Mouse (Mus musculus): ENCODE data around the gene Clec2d.
"Not testable (repeated sequence)": the region's sequence is repeated elsewhere in the genome, so short reads cannot be mapped to it uniquely, and the experiment has no call there.

Gene Clec2d

DNA sequence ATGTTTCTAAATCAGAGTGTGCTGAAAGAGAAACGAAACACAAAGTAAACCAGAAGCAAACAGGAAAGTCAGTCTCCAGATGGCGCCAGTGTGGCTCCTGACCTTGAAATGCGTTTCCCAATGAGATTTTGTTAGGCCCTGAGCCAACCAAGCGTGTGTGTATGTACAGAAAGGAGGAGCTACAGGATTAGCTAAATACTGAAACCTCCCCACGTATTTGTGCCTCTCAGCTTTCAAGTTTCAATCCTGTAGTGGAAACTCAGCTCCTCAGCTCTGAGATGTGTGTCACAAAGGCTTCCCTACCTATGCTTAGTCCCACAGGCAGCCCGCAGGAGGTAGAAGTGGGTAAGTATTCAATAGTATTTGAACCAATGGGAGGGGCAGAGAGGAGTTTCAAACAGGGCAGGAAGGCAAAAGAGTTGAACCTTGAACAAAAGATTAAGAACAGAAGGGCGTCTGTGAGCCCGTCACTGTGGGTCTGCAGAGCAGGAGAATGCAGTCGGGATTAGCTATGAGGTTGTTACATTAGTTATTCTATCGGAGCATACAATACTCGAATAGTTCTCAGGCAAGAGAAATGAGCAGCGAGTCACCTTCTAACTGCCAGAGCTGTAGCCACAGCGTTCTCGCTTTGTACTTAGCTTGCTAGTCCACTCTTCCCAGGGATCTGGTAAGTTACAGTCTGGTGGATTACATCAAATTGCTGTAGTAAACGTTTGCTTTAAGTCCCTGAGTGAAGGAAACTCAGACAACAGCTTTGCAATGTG lies at the start of gene Clec2d:
Clec2d (plus strand) TSS at position 213 of the 767 bp plus-strand sequence.
- peak; percentile 81 for DNase-seq (ENCODE audit: low spot score)

DNA sequence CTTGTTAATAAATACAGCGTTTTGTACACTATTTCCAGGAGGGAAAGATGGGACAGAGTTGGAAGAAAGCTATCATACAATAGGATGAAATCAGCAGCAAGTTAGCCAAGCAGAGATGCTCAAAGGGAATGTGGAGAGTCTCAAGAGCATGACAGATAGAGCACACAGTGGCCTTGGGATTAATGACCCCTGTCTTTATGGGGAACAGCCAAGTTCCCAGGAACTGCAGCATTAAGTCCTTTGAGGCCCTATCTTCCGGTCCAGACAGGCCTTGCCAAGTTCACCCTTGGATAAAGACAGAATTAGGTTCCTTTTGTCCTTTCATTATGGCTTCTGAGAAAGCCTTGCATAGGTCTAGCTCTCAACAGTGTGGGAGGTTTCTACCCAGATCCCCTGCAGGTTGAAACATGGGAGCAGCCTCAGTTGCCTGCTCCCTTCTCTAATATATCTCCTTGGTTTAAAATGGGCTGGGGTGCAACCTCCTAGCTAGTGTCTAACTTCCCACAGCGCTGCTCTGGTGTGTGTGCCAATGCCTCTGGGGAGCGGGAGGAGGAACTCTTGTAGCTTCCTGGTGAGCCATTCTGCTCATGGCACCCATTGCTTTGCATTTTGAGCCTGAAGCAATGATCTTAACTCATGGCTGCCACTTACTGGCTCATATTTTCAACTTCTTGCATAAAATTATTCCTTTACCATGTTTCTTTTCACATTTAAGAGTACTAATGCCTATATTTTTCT lies 47.6 kb upstream of the Clec2d start:
- no peak for DNase-seq (ENCODE audit: low spot score)

DNA sequence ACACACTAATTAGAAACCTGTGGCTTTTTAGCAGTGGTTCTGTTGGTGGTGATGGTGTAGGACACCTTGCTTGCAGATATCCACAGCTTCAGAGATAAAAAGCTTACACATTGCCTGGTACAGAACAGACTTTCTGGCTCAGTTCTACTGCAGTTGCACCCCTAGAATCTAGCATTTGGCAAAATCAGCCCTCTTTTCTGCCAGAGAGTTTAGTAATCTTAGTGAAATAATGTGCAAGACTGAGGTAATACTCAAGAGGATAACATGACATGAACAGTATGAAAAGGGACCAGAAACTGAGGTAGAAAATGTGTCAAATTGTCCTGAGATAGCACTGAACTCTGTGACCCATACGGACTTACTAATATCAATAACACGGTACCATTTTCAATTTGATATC lies 33.6 kb upstream of the Clec2d start:
- no peak for DNase-seq (ENCODE audit: low spot score)

DNA sequence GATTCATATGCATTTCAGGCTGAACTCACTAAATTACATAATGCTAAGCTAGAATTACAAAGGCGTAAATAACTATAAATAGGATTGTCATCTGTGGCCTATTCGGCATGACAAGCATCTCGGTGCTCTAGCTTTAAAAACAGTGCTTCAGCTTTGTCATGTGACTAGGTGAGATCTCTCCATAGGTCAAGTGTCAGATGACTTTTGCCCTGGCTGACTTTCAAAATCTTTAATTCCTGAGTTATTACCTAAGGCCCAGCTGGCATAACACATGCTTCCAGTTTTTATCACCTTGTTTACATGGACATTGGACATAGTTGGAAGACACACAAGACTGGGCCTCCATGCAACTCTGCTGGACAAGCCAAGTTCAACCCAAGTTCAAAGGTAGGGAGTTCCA lies 20.3 kb upstream of the Clec2d start:
- no peak for DNase-seq (ENCODE audit: low spot score)

DNA sequence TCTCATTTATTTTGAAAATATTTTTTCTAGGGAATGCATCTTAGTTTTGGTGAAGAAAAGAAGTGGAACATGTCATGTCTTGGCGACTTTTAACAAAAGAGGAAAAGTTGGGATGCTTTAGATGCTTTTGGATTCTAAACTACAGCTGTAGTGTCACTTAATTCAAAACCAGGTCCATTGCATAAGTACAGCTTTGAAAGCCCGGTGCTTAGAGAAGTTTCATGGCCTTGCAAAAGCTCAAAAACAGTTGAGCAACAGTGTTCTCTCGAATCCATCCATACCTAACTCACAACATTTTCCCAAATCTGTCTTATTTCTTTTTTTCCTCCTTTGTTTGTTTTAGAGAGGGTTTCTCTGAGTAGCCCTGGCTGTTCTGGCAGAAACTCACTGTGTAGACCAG lies 19.3 kb upstream of the Clec2d start:
- no peak for DNase-seq (ENCODE audit: low spot score)

DNA sequence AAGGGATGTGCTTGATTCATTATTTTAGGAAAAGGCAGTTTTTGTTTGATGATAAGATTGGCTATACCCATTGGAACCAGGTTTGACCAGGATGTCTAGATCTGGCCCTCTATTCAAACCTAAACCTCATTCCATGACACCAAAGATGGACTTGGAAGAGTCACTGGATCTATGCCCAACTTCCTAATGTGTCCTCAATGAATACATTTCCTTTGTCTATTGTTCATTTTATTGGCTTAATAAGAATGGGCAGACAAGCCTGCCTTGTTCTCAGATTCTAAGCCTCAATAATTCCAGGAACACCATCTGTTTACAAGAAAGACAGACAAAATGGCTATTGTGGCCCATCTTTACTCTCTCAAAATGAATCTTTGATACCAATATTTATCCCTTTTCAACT lies 18.5 kb upstream of the Clec2d start:
- DNase-seq (ENCODE audit: low spot score): peak; percentile 2

DNA sequence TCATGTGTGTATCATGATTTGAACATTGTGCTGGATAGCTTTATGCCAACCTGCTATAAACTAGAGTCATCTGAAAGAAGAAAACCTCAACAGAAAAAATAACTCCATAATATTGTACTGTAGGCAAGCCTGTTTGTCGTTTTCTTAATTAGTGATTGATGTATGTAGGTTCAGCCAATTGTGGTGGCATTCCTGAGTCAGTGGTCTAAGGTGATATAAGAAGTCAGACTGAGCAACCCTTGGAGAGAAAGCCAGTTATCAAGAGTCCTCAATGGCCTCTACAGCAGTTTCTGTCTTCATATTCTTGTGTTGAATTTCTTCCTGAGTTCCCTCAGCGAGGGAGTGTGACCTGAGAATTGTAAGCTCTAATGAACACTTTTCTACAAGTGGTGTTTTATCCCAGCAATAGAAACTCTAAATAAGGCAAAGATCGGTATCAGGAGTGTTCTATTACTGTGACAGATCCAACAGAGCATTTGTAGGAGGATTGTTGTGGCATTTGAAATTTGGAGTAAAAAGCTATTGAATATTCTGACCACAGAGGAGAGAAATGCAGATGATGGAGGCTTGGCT lies 17.7 kb upstream of the Clec2d start:
- no peak for DNase-seq (ENCODE audit: low spot score)

DNA sequence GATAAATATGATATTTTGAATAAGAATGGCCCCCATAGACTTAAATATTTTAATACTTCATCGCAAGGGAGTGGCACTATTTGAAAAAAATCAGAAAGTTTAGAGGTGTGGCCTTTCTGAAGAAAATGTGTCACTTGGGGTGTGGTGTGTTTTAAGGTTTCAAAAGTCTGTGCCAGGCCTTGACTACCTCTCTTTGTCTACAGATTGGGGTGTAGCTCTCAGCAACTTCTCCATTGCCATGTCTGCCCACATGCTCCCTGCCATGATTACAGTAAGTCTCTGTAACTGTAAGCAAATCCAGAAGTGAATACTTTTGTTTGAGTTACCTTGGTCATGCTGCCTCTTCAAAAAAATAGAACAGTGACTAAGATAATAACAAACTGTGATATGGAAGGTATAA lies 16.8 kb upstream of the Clec2d start:
- no peak for DNase-seq (ENCODE audit: low spot score)

DNA sequence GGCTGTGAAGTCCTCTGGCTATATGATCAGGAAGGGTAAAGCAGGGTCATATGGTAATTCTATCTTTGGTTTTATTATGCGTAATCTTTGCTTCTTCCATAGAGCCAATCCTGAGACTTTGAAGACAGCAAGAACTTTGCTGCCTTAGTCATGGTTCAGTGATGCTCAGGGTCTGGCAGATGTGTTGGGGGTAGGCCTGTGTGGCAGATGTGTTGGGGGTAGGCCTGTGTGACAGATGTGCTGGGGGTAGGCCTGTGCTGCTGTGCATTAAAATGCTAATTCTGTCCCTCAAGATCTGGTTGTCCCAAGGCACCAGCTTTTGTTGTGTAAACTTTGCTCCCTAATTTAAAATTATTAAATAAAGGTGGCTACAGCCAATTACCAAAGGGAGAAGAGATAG lies 9.5 kb upstream of the Clec2d start:
- no peak for DNase-seq (ENCODE audit: low spot score)

DNA sequence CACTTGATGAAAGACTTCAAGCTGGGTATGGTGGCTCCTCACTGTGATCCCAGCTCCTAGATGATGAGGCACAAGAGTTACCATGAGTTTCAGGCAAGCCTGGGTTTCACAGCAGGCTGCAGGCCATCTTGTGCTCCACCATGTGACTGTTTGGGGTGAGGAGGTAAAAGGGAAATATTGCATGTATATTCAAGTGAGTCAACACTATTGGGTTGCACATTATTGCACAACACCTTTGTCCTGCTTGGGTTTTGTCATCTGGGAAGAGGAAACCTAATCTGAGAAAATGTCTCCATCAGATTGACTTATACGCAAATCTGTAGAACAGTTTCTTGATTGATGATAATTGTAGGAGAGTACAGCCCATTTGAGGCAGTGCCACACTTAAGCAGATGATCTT lies 8.7 kb upstream of the Clec2d start:
- no peak for DNase-seq (ENCODE audit: low spot score)

DNA sequence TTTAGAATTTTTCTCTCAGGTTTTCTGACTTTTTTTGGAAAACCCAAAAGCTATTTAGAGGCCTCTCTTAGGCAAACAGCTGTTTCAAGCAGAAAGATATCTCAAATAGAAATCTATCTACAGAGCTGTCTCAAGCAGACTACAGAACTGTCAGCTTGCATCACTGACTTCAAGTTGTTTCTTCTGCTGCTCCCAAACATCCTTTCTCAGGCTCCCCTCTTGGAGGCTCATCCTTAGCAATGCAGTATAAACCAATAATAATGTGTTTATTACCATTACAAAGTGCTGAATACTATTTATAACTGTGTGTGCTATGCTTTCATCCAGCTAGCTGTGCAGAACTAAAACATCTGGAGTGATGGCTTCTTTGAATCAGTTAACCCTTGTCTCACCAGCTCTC lies 5.6 kb upstream of the Clec2d start:
- DNase-seq (ENCODE audit: low spot score): no peak

DNA sequence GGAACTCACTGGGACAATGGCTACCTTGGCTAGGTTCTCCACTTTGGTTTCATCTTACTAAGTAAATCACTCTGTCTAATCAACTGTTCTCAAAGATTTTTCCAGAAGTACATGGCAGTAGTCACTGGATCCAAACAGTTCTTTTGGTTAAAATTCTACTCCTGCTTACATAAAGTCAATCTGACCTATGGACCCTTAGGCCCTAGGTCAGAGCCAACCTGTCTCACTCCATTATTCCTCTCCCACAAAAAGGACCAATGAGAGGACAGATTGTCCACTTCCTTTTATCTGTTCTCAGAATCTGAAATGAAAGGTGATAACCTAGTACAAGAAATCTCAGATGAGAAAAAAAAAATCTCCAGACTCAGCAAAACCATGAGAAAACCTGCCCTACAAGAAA lies 4.8 kb upstream of the Clec2d start:
- DNase-seq (ENCODE audit: low spot score): no peak

DNA sequence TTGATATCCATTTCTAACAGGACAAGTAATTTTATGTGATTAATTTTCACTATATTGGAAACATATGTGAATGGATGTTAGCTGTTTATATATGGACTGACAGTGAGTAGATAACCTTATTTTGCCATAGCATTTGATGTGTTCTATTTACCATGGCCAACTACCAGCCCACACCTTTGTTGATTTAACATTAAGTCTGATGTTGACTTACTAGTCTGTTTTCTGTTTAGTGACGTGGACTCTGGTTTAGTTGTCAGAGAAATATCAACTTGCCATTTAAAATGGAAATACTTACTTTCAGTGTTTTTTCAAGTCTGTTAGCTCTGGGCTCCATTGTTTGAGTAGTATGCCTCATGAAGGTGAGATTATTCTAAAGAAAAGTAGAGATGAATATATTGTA lies 3.8 kb upstream of the Clec2d start:
- no peak for DNase-seq (ENCODE audit: low spot score)

DNA sequence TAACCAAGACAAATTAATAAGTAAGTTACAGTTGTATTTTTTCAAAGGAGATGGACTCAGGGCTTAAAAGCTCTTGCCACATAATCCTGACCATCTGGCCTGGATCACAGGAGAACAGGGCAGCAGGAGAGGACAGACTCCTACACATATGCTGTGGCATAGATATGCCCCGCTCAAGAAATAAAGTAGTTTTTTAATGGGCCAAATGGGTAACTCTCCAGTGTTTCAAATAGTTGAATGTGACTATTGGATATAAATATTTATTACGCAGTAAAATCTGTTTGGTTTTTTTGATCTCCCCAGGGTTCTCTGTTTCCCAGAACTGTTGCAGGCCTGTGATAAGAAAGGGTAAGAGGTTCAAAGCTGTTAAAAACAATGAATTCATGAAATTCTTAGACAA lies 1.1 kb upstream of the Clec2d start:
- no peak for DNase-seq (ENCODE audit: low spot score)

DNA sequence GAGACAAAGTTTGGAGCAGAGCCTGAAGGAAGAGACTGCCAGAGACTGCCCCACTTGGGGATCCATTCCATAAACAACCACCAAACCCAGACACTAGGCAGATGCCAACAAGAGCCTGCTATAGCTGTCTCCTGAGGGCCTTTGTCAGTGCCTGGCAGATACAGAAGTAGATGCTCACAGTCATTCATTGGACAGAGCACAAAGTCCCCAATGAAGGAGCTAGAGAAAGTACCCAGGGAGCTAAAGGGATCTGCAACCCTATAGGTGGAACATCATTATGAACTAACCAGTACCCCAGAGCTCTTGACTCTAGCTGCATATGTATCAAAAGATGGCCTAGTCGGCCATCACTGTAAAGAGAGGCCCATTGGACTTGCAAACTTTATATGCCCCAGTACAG lies 584 bp upstream of the Clec2d start:
- not testable (repeated sequence) for DNase-seq (ENCODE audit: low spot score)

DNA sequence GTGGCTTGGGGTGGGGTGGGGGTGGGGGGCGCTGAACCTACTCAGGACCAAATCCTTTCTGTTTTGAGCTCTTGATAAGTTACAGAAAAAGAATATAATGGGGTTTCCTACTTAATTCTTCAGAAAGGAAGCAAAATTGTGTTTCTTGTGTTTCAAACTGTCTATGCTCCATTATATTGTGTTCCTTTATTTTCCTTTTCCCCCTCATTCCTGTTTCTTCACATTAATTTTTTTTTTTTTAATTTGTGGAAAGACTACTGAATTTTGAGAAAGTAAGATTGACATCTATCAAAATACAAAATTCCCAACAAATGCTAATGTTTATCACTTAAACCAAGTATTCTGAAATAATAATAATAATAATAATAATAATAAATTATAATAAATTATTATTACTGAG lies 834 bp downstream of the Clec2d start:
- no peak for DNase-seq (ENCODE audit: low spot score)

DNA sequence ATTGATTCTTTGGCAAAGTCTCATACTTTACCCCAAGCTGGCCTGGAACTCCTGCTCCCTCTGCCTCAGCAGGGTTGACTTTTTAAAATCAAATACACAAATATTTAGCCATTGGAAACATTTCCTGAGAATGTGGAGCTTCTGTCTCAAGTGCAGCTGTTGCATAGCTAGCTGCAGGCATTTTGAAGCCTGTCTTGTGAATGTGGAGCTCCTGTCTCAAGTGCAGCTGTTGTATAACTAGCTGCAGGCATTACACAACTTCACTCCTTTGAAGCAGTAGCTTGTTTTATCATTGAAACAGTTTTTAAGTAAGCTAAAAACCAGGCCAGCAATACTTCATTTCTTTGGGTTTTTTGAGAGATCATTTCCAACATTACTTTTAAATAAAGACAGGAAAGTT lies 1.3 kb downstream of the Clec2d start:
- peak; percentile 7 for DNase-seq (ENCODE audit: low spot score)

DNA sequence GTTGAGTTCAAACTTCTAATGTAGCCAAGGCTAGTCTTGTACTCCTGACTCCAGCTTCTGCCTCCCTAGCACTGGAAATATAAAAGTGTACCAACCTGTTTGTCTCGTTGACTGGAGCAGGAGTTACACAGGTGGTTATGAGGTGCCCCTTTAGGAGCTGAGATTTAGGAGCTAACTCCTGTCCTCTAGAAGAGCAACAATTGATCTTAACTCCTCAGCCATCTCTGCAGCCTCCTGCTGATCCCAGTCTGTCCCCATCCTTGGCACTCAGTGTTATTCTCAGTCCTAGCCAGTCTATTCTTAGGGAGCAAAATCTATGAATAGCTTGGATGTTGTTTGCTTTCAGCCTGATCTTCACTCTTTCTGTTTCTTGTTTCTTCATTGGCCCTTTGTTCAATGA lies 2.1 kb downstream of the Clec2d start:
- no peak for DNase-seq (ENCODE audit: low spot score)

DNA sequence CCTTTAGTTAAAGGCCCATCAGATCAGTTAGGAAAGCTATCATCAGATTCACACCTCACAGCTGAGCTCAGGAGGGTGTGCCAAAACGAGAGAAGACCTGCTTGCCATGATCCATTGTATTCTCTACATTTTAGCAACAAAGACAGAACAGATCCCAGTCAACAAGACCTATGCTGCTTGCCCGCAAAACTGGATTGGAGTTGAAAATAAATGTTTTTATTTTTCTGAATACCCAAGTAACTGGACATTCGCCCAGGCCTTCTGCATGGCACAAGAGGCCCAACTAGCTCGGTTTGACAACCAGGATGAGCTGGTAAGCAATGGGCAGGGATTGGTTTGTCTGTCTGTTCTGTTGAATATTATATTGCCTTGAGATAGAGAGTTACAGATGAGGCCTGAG lies 3.6 kb downstream of the Clec2d start:
- not testable (repeated sequence) for DNase-seq (ENCODE audit: low spot score)

DNA sequence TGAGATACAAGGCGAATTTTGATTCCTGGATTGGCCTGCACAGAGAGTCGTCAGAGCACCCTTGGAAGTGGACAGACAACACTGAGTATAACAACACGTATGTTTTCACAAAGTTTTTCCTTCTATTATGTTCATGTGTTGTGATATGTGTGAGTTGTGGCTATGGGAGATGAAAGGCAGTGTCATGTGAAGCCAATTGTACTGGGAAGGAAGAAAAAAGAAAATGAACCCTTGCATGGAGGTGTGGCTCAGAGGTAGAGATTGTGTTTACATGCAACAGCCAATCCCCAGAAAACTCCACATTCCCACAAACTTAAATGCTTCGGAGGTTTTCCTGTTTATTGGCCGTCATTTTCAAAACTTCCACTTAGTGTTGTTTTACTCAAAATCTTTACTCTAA lies 4.4 kb downstream of the Clec2d start:
- no peak for DNase-seq (ENCODE audit: low spot score)

DNA sequence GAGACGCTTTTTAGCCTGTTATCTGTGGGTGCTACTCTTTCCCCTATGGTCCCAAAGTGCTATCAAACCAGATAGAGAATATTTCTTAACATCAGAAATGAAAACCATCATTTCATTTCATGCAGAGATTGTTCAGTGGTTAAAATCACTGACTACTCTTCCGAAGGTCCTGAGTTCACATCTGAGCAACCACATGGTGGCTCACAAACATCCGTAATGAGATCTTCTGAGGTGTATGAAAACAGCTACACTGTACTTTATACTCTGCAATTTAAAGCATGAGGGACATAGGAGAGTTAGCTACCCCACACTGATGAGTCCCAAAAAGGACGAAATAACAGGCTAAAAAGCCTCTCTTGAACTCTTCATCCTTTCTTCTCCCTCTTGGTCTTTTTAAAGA lies 5.6 kb downstream of the Clec2d start:
- DNase-seq (ENCODE audit: low spot score): no peak

DNA sequence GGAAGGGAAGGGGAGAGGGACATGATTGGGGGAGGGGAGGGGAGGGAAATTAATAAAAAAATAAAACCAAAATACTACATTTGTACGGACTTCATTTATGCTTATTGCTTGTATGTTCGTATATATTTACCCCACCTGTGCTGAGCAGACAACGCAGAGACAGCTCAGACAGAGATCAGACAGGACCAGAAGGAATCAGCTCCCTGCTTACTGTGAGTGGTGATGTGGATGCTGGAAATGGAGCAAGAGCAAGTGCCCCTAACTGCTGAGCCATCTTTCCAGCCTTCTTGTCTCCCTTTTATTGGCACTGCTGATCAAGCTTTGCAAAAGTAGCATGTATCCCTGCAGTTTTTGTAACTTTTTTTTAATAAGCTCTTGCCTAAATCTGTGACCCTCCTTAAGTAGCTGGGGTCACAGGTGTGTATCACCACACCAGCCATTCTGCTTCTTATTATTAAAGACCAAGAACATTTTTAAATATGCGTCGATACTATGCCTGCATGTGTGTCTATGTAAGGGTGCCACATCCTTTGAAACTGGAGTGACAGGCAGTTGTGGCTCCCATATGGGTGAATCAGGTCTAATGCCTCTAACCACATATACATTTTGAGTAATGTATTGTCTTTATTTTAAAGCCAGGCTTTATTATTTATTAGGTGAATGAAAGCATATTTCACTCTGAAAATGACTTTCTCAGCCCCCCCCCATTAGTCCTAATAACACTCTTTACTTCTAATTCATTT lies 6.2 kb downstream of the Clec2d start:
- DNase-seq (ENCODE audit: low spot score): no peak

DNA sequence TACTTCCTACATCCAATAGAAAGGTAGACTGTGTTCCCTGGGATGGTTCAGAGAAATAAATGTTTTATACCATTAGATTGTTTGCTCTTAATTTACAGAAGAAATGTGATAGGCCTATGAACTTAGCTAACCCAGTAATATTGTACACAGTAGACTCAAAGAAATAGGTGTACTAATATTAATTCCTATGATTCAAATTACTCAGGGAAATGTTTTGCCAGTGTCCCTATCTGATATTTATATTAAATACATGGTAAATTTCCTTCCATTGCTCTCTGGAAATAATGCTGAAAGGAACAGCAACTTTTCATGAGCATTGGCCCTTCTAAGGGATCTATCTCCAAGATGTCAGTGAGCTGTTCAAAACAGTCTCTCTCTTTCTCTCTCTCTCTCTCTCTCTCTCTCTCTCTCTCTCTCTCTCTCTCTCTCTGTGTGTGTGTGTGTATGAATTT lies 6.8 kb downstream of the Clec2d start:
- no peak for DNase-seq (ENCODE audit: low spot score)

All from retina, embryonic 14.5 days (tissue).